Mouse (Mus musculus): ENCODE results near the gene Btbd3.

DNA sequence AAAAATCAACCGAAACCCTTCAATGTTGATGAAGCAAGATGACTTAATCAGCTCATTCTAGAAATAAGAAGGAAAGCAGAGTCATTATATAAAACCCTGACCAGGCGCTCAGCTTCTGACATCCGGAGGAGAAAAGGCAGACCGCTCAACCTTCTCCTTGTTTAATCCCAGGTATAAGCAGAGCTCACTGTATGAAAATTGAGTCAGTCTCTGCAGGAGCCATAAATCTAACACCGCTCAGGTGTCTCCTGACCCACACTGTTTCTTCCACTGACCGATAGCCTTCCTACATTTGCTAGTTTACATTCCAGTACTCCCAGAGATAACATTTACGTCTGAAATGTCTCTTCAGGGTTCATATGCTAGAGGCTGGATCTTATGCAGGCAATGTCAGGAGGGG, 190.6 kb downstream of the Btbd3 start:
- TF ChIP-seq CTCF (IDR thresholded peaks at IDR 0.05; ENCODE audit: low read depth) (no peak), EP300 (IDR thresholded peaks at IDR 0.05; ENCODE audit: low read depth) (no peak)
